Mouse (Mus musculus) forebrain, embryonic 16.5 days (tissue): ENCODE results near the gene Stk19. TPM values are rescaled to one million over a fixed set of nuclear protein-coding genes. Genes with fewer than 3 reads are reported as not detected.

ENCODE experiments used
- ATAC-seq: fragments of 200-750 bp; cut with Nextera tagmentation; 2 replicates; pipeline ENCODE4 v1.8.0; 2017; ENCODE audit warnings: mild to moderate bottlenecking, moderate library complexity
- H3K27ac ChIP-seq: fragments of 300-500 bp; sonication (generic); 2 replicates; pipeline ENCODE4 v1.5.1; 2014; ENCODE audit warnings: low read length, control low read depth
- H3K27me3 ChIP-seq: fragments of 300-500 bp; sonication (generic); replicated peaks from 2 replicates; pipeline ENCODE4 v1.6.1; 2014; ENCODE audit warnings: low read length; ENCODE audit not compliant: control insufficient read depth, insufficient read depth
- H3K36me3 ChIP-seq: fragments of 300-500 bp; sonication (generic); 2 replicates; pipeline ENCODE4 v1.6.1; 2014; ENCODE audit not compliant: control insufficient read depth, insufficient read depth
- H3K4me1 ChIP-seq: fragments of 300-500 bp; sonication (generic); replicated peaks from 2 replicates; pipeline ENCODE4 v1.6.1; 2014; ENCODE audit warnings: low read length; ENCODE audit not compliant: control insufficient read depth, insufficient read depth
- H3K4me2 ChIP-seq: fragments of 300-500 bp; sonication (generic); 2 replicates; pipeline ENCODE4 v1.6.1; 2014; ENCODE audit warnings: mild to moderate bottlenecking, low read length, control low read depth
- H3K4me3 ChIP-seq: fragments of 300-500 bp; sonication (generic); replicated peaks from 2 replicates; pipeline ENCODE4 v1.5.1; 2014; ENCODE audit warnings: mild to moderate bottlenecking, low read length, control low read depth
- H3K9ac ChIP-seq: fragments of 300-500 bp; sonication (generic); replicated peaks from 2 replicates; pipeline ENCODE4 v1.6.1; 2014; ENCODE audit warnings: low read depth, low read length, control low read depth
- H3K9me3 ChIP-seq: fragments of 300-500 bp; sonication (generic); 2 replicates; pipeline ENCODE4 v1.6.1; 2016; ENCODE audit warnings: low read length; ENCODE audit not compliant: control insufficient read depth
- WGBS: fragments of 180-500 bp; shearing (Covaris S2); extraction: QIAGEN DNeasy Blood & Tissue Kit; methylation state at CpG from one replicate; pipeline ENCODE4 v1.1.7; 2014; 5-methylcytosine and 5-hydroxymethylcytosine counted together
- polyA plus RNA-seq: library from polyadenylated mRNA; unstranded; fragments of >200 nt; fragmentation: Nextera tagmentation; extraction: Ambion mirVana; gene quantifications from 2 replicates; pipeline ENCODE4 v1.2.1, GENCODE M21; 2015

Stk19 gene
- polyA plus RNA-seq, 1 experiment from 2014 or later: 50.4 TPM

GRCm38 (mm10) chr17:34862416-34863081 is 25.8 kb upstream of the Stk19 start, which contains the start of gene Cfb:
TSS of gene Cfb (minus strand) at chr17:34862518.
- Histone ChIP-seq H3K4me3 (no peak within 1 kb of the TSS), H3K9me3 (no peaks in the 10 kb centered on the region), H3K27me3 (no peaks in the 10 kb centered on the region), H3K27ac (no peak within 1 kb of the TSS), H3K9ac (no peak within 1 kb of the TSS), H3K4me1 (no peaks in the 10 kb centered on the region), H3K36me3 (no peaks in the 10 kb centered on the region), H3K4me2 (no peak within 1 kb of the TSS)
- 71% methylated on average over 8 of the region's 8 CpGs for WGBS
- no peak for ATAC-seq

- WGBS: 73% methylated on average over 13 of the region's 13 CpGs
- Histone ChIP-seq H3K4me2 (no peak overlapping the region), H3K4me1 (no peaks in the 10 kb centered on the region), H3K27me3 (no peaks in the 10 kb centered on the region), H3K4me3 (no peak overlapping the region), H3K9me3 (no peaks in the 10 kb centered on the region), H3K36me3 (no peaks in the 10 kb centered on the region), H3K9ac (no peak overlapping the region), H3K27ac (no peak overlapping the region)
- ATAC-seq: no peak
Observed at GRCm38 (mm10) chr17:34861704-34862415, 25.1 kb upstream of the Stk19 start.

GRCm38 (mm10) chr17:34860514-34860913 is 23.8 kb upstream of the Stk19 start:
- Histone ChIP-seq H3K27me3 (no peaks in the 10 kb centered on the region), H3K4me3 (no peak overlapping the region), H3K9ac (no peak overlapping the region), H3K36me3 (peaks cover 5% of the 10 kb centered on the region; the same call in 1 of the 2 replicates), H3K4me1 (no peaks in the 10 kb centered on the region), H3K27ac (no peak overlapping the region), H3K4me2 (no peak overlapping the region), H3K9me3 (no peaks in the 10 kb centered on the region)
- 88% methylated on average over 9 of the region's 9 CpGs for WGBS
- no peak for ATAC-seq

GRCm38 (mm10) chr17:34858670-34859069 is 21.9 kb upstream of the Stk19 start:
- ATAC-seq: no peak
- Histone ChIP-seq H3K4me1 (no peaks in the 10 kb centered on the region), H3K27ac (no peak overlapping the region), H3K9ac (no peak overlapping the region), H3K9me3 (no peaks in the 10 kb centered on the region), H3K4me3 (no peak overlapping the region), H3K36me3 (peaks cover 12% of the 10 kb centered on the region; the same call in 1 of the 2 replicates), H3K4me2 (no peak overlapping the region), H3K27me3 (no peaks in the 10 kb centered on the region)
- WGBS: 83% methylated on average over 4 of the region's 4 CpGs

GRCm38 (mm10) chr17:34855825-34856224 is 19.1 kb upstream of the Stk19 start:
- H3K27me3 ChIP-seq: no peaks in the 10 kb centered on the region
- H3K4me3 ChIP-seq: no peak overlapping the region
- H3K27ac ChIP-seq: no peak overlapping the region
- peaks cover 15% of the 10 kb centered on the region; the same call in 1 of the 2 replicates for H3K36me3 ChIP-seq
- WGBS: 31% methylated on average over 3 of the region's 3 CpGs
- ATAC-seq: no peak
- H3K9me3 ChIP-seq: no peaks in the 10 kb centered on the region
- H3K9ac ChIP-seq: no peak overlapping the region
- H3K4me1 ChIP-seq: peaks cover 8% of the 10 kb centered on the region
- H3K4me2 ChIP-seq: no peak overlapping the region

- ATAC-seq: no peak
- 82% methylated on average over 3 of the region's 3 CpGs for WGBS
- Histone ChIP-seq H3K27ac (no peak overlapping the region), H3K9me3 (no peaks in the 10 kb centered on the region), H3K4me2 (no peak overlapping the region), H3K4me3 (no peak overlapping the region), H3K9ac (no peak overlapping the region), H3K36me3 (peaks cover 15% of the 10 kb centered on the region; the same call in 1 of the 2 replicates), H3K4me1 (peaks cover 10% of the 10 kb centered on the region), H3K27me3 (no peaks in the 10 kb centered on the region)
Observed at GRCm38 (mm10) chr17:34854761-34855160, 18.0 kb upstream of the Stk19 start.

GRCm38 (mm10) chr17:34853511-34853910 is 16.8 kb upstream of the Stk19 start:
- no peaks in the 10 kb centered on the region for H3K27me3 ChIP-seq
- H3K9ac ChIP-seq: no peak overlapping the region
- peaks cover 15% of the 10 kb centered on the region; the same call in 1 of the 2 replicates for H3K36me3 ChIP-seq
- H3K9me3 ChIP-seq: no peaks in the 10 kb centered on the region
- H3K4me3 ChIP-seq: no peak overlapping the region
- H3K27ac ChIP-seq: no peak overlapping the region
- ATAC-seq: no peak
- no peak overlapping the region for H3K4me2 ChIP-seq
- WGBS: 81% methylated on average over 8 of the region's 8 CpGs
- peaks cover 18% of the 10 kb centered on the region for H3K4me1 ChIP-seq

GRCm38 (mm10) chr17:34850517-34851125 is 13.9 kb upstream of the Stk19 start:
- Histone ChIP-seq H3K27ac (0 out of 2 replicates have a peak overlapping the region, but pooled peaks have one; percentile 30), H3K9ac (peak overlapping the region; percentile 79), H3K9me3 (no peaks in the 10 kb centered on the region), H3K4me2 (peak overlapping the region; percentile 67), H3K27me3 (no peaks in the 10 kb centered on the region), H3K4me1 (peaks cover 18% of the 10 kb centered on the region), H3K36me3 (peaks cover 15% of the 10 kb centered on the region; the same call in 1 of the 2 replicates), H3K4me3 (peak overlapping the region; percentile 90)
- peak; percentile 40; the same call in 1 of the 2 replicates for ATAC-seq
- WGBS: 3% methylated on average over 25 of the region's 25 CpGs
